23 mouse cellular contexts compared by ENCODE assay signal in genomic region chr11:60228525-60228924, GRCm38 (mm10). TPM values are rescaled to one million over a fixed set of nuclear protein-coding genes. Genes with fewer than 3 reads are reported as not detected.
DNase-seq lines count a peak whose midpoint lies in the region; ATAC-seq and TF ChIP-seq lines count a peak whose summit lies in the region.
"Had no signal": no experiment of that assay in that cellular context is flagged by ENCODE, and none has a peak within 500 bp of the region (broad histone marks: within the 10 kb centered on the region; RNA-seq: fewer than 3 reads in every experiment).

No protein-coding gene starts in this region.

- no peaks in the 10 kb centered on the region for H3K9me3 ChIP-seq in heart, embryonic 11.5 days (replicated peaks; ENCODE audit: control insufficient read depth, low read length)
- H3K9me3 ChIP-seq in heart, postnatal 0 days (replicated peaks; ENCODE audit: control insufficient read depth, low read length), result no peaks in the 10 kb centered on the region
- no peaks in the 10 kb centered on the region for H3K9me3 ChIP-seq in lung, postnatal 0 days (ENCODE audit: low read length)
- H3K9me3 ChIP-seq in limb, embryonic 10.5 days (replicated peaks), result no peaks in the 10 kb centered on the region
- H3K9me3 ChIP-seq: embryonic facial prominence, embryonic 10.5 days; G1E; kidney, embryonic 15.5 days; liver, embryonic 13.5 days; lung, embryonic 15.5 days had no signal

- WGBS in heart, embryonic 11.5 days (ENCODE audit: insufficient replicate concordance), result 30% methylated on average over 3 of the region's 3 CpGs
- WGBS in heart, postnatal 0 days, result 34% methylated on average over 3 of the region's 3 CpGs
- 39% methylated on average over 3 of the region's 3 CpGs for WGBS in lung, postnatal 0 days
- 48% methylated on average over 3 of the region's 3 CpGs for WGBS in lung, adult 2 months
- WGBS in limb, embryonic 10.5 days, result 56% methylated on average over 3 of the region's 3 CpGs

- H3K4me2 ChIP-seq in heart, embryonic 11.5 days, result no peak overlapping the region
- no peak overlapping the region for H3K4me2 ChIP-seq in heart, postnatal 0 days (ENCODE audit: low read depth, low read length)
- H3K4me2 ChIP-seq in lung, postnatal 0 days (replicated peaks; ENCODE audit: low read depth, low read length), result no peak overlapping the region
- H3K4me2 ChIP-seq: kidney, embryonic 15.5 days; liver, embryonic 13.5 days; lung, embryonic 15.5 days had no signal

- TF ChIP-seq CTCF in heart, postnatal 0 days (IDR thresholded peaks at IDR 0.05; ENCODE audit: low read depth), result no peak
- no peak for TF ChIP-seq CTCF in lung, postnatal 0 days (IDR thresholded peaks at IDR 0.05)
- TF ChIP-seq CTCF in lung, adult 2 months (IDR thresholded peaks at IDR 0.05; ENCODE audit: insufficient read depth, low read length), result no peak

- no peak for DNase-seq in heart, adult 8-10 months (ENCODE audit: low spot score)
- DNase-seq in heart, postnatal 0 days (ENCODE audit: low spot score), result no peak
- DNase-seq in heart, postnatal 36 days, result no peak
- DNase-seq in lung, postnatal 0 days (ENCODE audit: low spot score), result peak; percentile 48
- DNase-seq in lung, adult 2 months, result no peak
- DNase-seq in limb, embryonic 10.5 days (ENCODE audit: low spot score), result no peak
- DNase-seq: B cell, adult 2 months; cerebellum, adult 11-12 months; cerebellum, postnatal 10 days; forebrain, postnatal 0 days; gastrocnemius, postnatal 14 days; layer of hippocampus, adult 9-11 months; liver, embryonic 13.5 days; thymus, postnatal 36 days had no signal

- TF ChIP-seq POLR2A in lung, adult 2 months (IDR thresholded peaks at IDR 0.05; ENCODE audit: borderline replicate concordance, extremely low read depth, low read depth, low read length), result no peak

- H3K4me1 ChIP-seq in heart, embryonic 11.5 days (ENCODE audit: control insufficient read depth, insufficient read depth, low read length), result peaks cover 29% of the 10 kb centered on the region
- peaks cover 39% of the 10 kb centered on the region for H3K4me1 ChIP-seq in heart, postnatal 0 days (ENCODE audit: control insufficient read depth, insufficient read depth)
- peaks cover 5% of the 10 kb centered on the region; the same call in 1 of the 2 replicates for H3K4me1 ChIP-seq in lung, postnatal 0 days (ENCODE audit: insufficient read depth, low read depth, low read length)
- H3K4me1 ChIP-seq in lung, adult 2 months (ENCODE audit: control insufficient read depth, insufficient read depth, low read length), result no peaks in the 10 kb centered on the region; the same call in 1 of the 2 replicates
- H3K4me1 ChIP-seq in limb, embryonic 10.5 days, result peaks cover 48% of the 10 kb centered on the region

- TF ChIP-seq EP300 in heart, postnatal 0 days (IDR thresholded peaks at IDR 0.05; ENCODE audit: low read depth), result no peak
- TF ChIP-seq EP300 in lung, postnatal 0 days (IDR thresholded peaks at IDR 0.05), result no peak

- peak overlapping the region; percentile 52; the same call in 1 of the 2 replicates for H3K9ac ChIP-seq in heart, embryonic 11.5 days (ENCODE audit: low read depth, low read length)
- H3K9ac ChIP-seq in heart, postnatal 0 days (replicated peaks; ENCODE audit: low read depth, low read length), result peak overlapping the region; percentile 32; the same call in 1 of the 2 replicates
- H3K9ac ChIP-seq in lung, postnatal 0 days (replicated peaks; ENCODE audit: low read depth), result no peak overlapping the region
- H3K9ac ChIP-seq: forebrain, postnatal 0 days; kidney, embryonic 15.5 days; liver, embryonic 13.5 days; lung, embryonic 15.5 days had no signal

- peak overlapping the region; percentile 16; the same call in 1 of the 2 replicates for H3K27ac ChIP-seq in heart, embryonic 11.5 days (ENCODE audit: low read depth, low read length)
- H3K27ac ChIP-seq in heart, postnatal 0 days (ENCODE audit: low read depth), result peak overlapping the region; percentile 57
- H3K27ac ChIP-seq in lung, postnatal 0 days (ENCODE audit: low read length), result peak overlapping the region; percentile 26; the same call in 1 of the 2 replicates
- 0 out of 2 replicates have a peak overlapping the region, but pooled peaks have one; percentile 7 for H3K27ac ChIP-seq in limb, embryonic 10.5 days
- H3K27ac ChIP-seq: hindbrain, postnatal 0 days; kidney, embryonic 15.5 days; liver, embryonic 13.5 days had no signal

- no peaks in the 10 kb centered on the region for H3K27me3 ChIP-seq in heart, embryonic 11.5 days (ENCODE audit: control insufficient read depth, insufficient read depth, low read length)
- no peaks in the 10 kb centered on the region for H3K27me3 ChIP-seq in heart, postnatal 0 days (ENCODE audit: control insufficient read depth, insufficient read depth, low read length)
- no peaks in the 10 kb centered on the region for H3K27me3 ChIP-seq in lung, postnatal 0 days (replicated peaks; ENCODE audit: insufficient read depth, low read length)
- no peaks in the 10 kb centered on the region for H3K27me3 ChIP-seq in limb, embryonic 10.5 days (ENCODE audit: low read depth, poor library complexity, severe bottlenecking)
- H3K27me3 ChIP-seq: CH12.LX; kidney, embryonic 15.5 days; liver, embryonic 13.5 days; lung, embryonic 15.5 days; Patski had no signal

- no peak overlapping the region for H3K4me3 ChIP-seq in heart, embryonic 11.5 days (ENCODE audit: low read depth, low read length)
- no peak overlapping the region for H3K4me3 ChIP-seq in heart, postnatal 0 days (ENCODE audit: low read depth, low read length)
- no peak overlapping the region for H3K4me3 ChIP-seq in lung, postnatal 0 days (ENCODE audit: low read depth, low read length)
- no peak overlapping the region for H3K4me3 ChIP-seq in lung, adult 2 months (replicated peaks; ENCODE audit: extremely low read depth, low read depth, low read length)
- H3K4me3 ChIP-seq in limb, embryonic 10.5 days, result no peak overlapping the region
- H3K4me3 ChIP-seq: embryonic facial prominence, embryonic 10.5 days; kidney, embryonic 15.5 days; liver, embryonic 13.5 days; lung, embryonic 15.5 days had no signal

- ATAC-seq in heart, embryonic 11.5 days (replicated peaks; ENCODE audit: insufficient number of reproducible peaks, low FRiP score, low TSS enrichment), result no peak
- peak; percentile 22 for ATAC-seq in heart, postnatal 0 days (ENCODE audit: insufficient read depth, low read depth)
- peak; percentile 11; the same call in 1 of the 2 replicates for ATAC-seq in lung, postnatal 0 days
- ATAC-seq: forebrain, postnatal 0 days; hindbrain, postnatal 0 days; intestine, embryonic 16.5 days; Patski had no signal

- H3K36me3 ChIP-seq in heart, embryonic 11.5 days (ENCODE audit: control insufficient read depth, insufficient read depth, low read length), result no peaks in the 10 kb centered on the region
- H3K36me3 ChIP-seq in heart, postnatal 0 days (replicated peaks; ENCODE audit: control insufficient read depth, insufficient read depth, low read length), result peaks cover 8% of the 10 kb centered on the region
- no peaks in the 10 kb centered on the region for H3K36me3 ChIP-seq in lung, postnatal 0 days (ENCODE audit: insufficient read depth, low read length)
- no peaks in the 10 kb centered on the region for H3K36me3 ChIP-seq in limb, embryonic 10.5 days
- H3K36me3 ChIP-seq: liver, embryonic 13.5 days; lung, embryonic 15.5 days had no signal

- intact Hi-C loops in heart, postnatal 36 days (cut with DNase I), result no loop called here

RNA-seq across cellular contexts. Expression of gene Srebf1, which starts 6.1 kb away (rescaled TPM):
- 39.0 and 41.0 TPM in 2 replicates for polyA plus RNA-seq in heart, embryonic 11.5 days (2014; fragmentation: Nextera tagmentation; extraction: Ambion mirVana)
- total RNA-seq in heart, adult 8-10 months (2022), result 10 to 100 TPM; 31.0 to 42.3 (median 36.5) TPM
- 77.2 and 81.7 TPM in 2 replicates for total RNA-seq in heart, postnatal 0 days (2014; rRNA removed; ENCODE audit: low replicate concordance)
- polyA plus RNA-seq in heart, postnatal 0 days (2015; fragmentation: Nextera tagmentation; extraction: Ambion mirVana), result 29.9 and 31.0 TPM in 2 replicates
- 10 to 100 TPM; 28.9 to 39.5 TPM for total RNA-seq in heart, postnatal 36 days (2021)
- 61.7 and 70.1 TPM in 2 replicates for polyA plus RNA-seq in lung, postnatal 0 days (2015; fragmentation: Nextera tagmentation; extraction: Ambion mirVana)
- polyA plus RNA-seq in lung, adult 2 months (2012; rRNA removed), result 206 and 236 TPM in 2 replicates
- 56.2 and 56.6 TPM in 2 replicates for polyA plus RNA-seq in limb, embryonic 10.5 days (2016; fragmentation: Nextera tagmentation; extraction: Ambion mirVana)

Comparison
In these comparisons a context has a peak if more than half of its experiments do, and no peak if none do; other contexts are left out.
1. H3K27ac ChIP-seq: peak in every context shown above with its lines; median percentile 57 in heart, postnatal 0 days; 26 in lung, postnatal 0 days; 16 in heart, embryonic 11.5 days; 7 in limb, embryonic 10.5 days.